Mouse (Mus musculus) spleen, postnatal 10 days (tissue): ENCODE data around the gene Lurap1.
A peak's percentile ranks its signal among the peaks of the same experiment; 100 is the strongest.

Experiments
- DNase-seq, 2 experiments: peaks; one replicate each; pipeline ENCODE4 v3.0.0; 2021 to 2022; ENCODE audit warnings: low spot score in 2 of 2

Lurap1 gene

GRCm38 (mm10) chr4:116160769-116161168, 9.6 kb upstream of the Lurap1 start:
- no peak for DNase-seq

GRCm38 (mm10) chr4:116159912-116160311, 8.8 kb upstream of the Lurap1 start:
- DNase-seq = peak in 1 of 2 experiments; percentile 51

- no peak for DNase-seq
Measured at GRCm38 (mm10) chr4:116157882-116158281, 6.7 kb upstream of the Lurap1 start.

GRCm38 (mm10) chr4:116152702-116153101, 1.6 kb upstream of the Lurap1 start:
- DNase-seq = no peak

GRCm38 (mm10) chr4:116150862-116151221, 296 bp downstream of the Lurap1 start:
- DNase-seq = no peak

- DNase-seq = peak; percentile 66 to 84
Measured at GRCm38 (mm10) chr4:116150156-116150861, 829 bp downstream of the Lurap1 start.

- DNase-seq = no peak
Measured at GRCm38 (mm10) chr4:116149812-116150155, 1.4 kb downstream of the Lurap1 start.

- DNase-seq = peak; percentile 26 to 62
Measured at GRCm38 (mm10) chr4:116143891-116144717, 7.0 kb downstream of the Lurap1 start.

- DNase-seq = no peak
Measured at GRCm38 (mm10) chr4:116143317-116143811, 7.8 kb downstream of the Lurap1 start.

GRCm38 (mm10) chr4:116142269-116142668, 8.9 kb downstream of the Lurap1 start:
- DNase-seq = no peak

- DNase-seq = no peak
Measured at GRCm38 (mm10) chr4:116141736-116142135, 9.4 kb downstream of the Lurap1 start.

GRCm38 (mm10) chr4:116140801-116141574, 10.2 kb downstream of the Lurap1 start:
- DNase-seq = no peak

GRCm38 (mm10) chr4:116137421-116137996, 13.6 kb downstream of the Lurap1 start:
- no peak for DNase-seq

- no peak for DNase-seq
Measured at GRCm38 (mm10) chr4:116134990-116135389, 16.1 kb downstream of the Lurap1 start.

- no peak for DNase-seq
Measured at GRCm38 (mm10) chr4:116133126-116133525, 18.0 kb downstream of the Lurap1 start.

- DNase-seq = no peak
Measured at GRCm38 (mm10) chr4:116127956-116128355, 23.2 kb downstream of the Lurap1 start.

GRCm38 (mm10) chr4:116125803-116126386, 25.2 kb downstream of the Lurap1 start:
- DNase-seq = no peak

- DNase-seq = peak; percentile 59 to 87
Measured at GRCm38 (mm10) chr4:116123602-116124519, 27.3 kb downstream of the Lurap1 start, which contains the start of the genes Rad54l and Pomgnt1. Gene Rad54l (minus strand): TSS chr4:116123690. Gene Pomgnt1 (plus strand): TSS chr4:116123840.

GRCm38 (mm10) chr4:116122762-116123161, 28.4 kb downstream of the Lurap1 start:
- peak in 1 of 2 experiments; percentile 25 for DNase-seq

GRCm38 (mm10) chr4:116111486-116111885, 39.7 kb downstream of the Lurap1 start:
- DNase-seq = no peak
